Mouse (Mus musculus) limb, embryonic 15.5 days (tissue): ENCODE results near the gene Ap5b1. TPM values are rescaled to one million over a fixed set of nuclear protein-coding genes. Genes with fewer than 3 reads are reported as not detected.

Experiments used
- ATAC-seq: fragments of 200-750 bp; cut with Nextera tagmentation; 2 replicates; pipeline ENCODE4 v1.8.0; 2017; ENCODE audit warnings: low read depth, moderate TSS enrichment; ENCODE audit not compliant: insufficient number of reproducible peaks, low FRiP score, low TSS enrichment
- H3K27ac ChIP-seq: fragments of 300-500 bp; sonication (generic); 2 replicates; pipeline ENCODE4 v1.5.1; 2015; ENCODE audit warnings: moderate library complexity, mild to moderate bottlenecking, inconsistent platforms
- H3K27me3 ChIP-seq: fragments of 300-500 bp; sonication (generic); 2 replicates; pipeline ENCODE4 v1.6.1; 2015; ENCODE audit warnings: inconsistent platforms
- H3K36me3 ChIP-seq: fragments of 300-500 bp; sonication (generic); 2 replicates; pipeline ENCODE4 v1.6.1; 2015; ENCODE audit warnings: inconsistent platforms
- H3K4me1 ChIP-seq: fragments of 300-500 bp; sonication (generic); 2 replicates; pipeline ENCODE4 v1.6.1; 2015; ENCODE audit warnings: inconsistent platforms
- H3K4me2 ChIP-seq: fragments of 300-500 bp; sonication (generic); 2 replicates; pipeline ENCODE4 v1.6.1; 2015; ENCODE audit warnings: mild to moderate bottlenecking, inconsistent platforms
- H3K4me3 ChIP-seq: fragments of 300-500 bp; sonication (generic); 2 replicates; pipeline ENCODE4 v1.5.1; 2015; ENCODE audit warnings: mild to moderate bottlenecking, inconsistent platforms
- H3K9ac ChIP-seq: fragments of 300-500 bp; sonication (generic); 2 replicates; pipeline ENCODE4 v1.6.1; 2015; ENCODE audit warnings: inconsistent platforms
- H3K9me3 ChIP-seq: fragments of 300-500 bp; sonication (generic); 2 replicates; pipeline ENCODE4 v1.6.1; 2016; ENCODE audit warnings: inconsistent platforms
- WGBS: fragments of 180-500 bp; shearing (Covaris S2); methylation state at CpG from one replicate; pipeline ENCODE4 v1.1.7; 2015; 5-methylcytosine and 5-hydroxymethylcytosine counted together
- polyA plus RNA-seq: library from polyadenylated mRNA; unstranded; fragments of >200 nt; fragmentation: Nextera tagmentation; extraction: Ambion mirVana; gene quantifications from 2 replicates; pipeline ENCODE4 v1.2.1, GENCODE M21; 2015

The Ap5b1 gene
- polyA plus RNA-seq, 1 experiment from 2014 or later = 4.4 TPM

- 52% methylated on average over 2 of the region's 2 CpGs for WGBS
Observed at GRCm38 (mm10) chr19:5614953-5615352, 47.1 kb downstream of the Ap5b1 start.

GRCm38 (mm10) chr19:5620007-5620406 lies 52.2 kb downstream of the Ap5b1 start:
- H3K9me3 ChIP-seq = no peaks in the 10 kb centered on the region
- no peak overlapping the region for H3K4me2 ChIP-seq
- WGBS = 77% methylated on average over 4 of the region's 4 CpGs
- H3K4me3 ChIP-seq = no peak overlapping the region
- no peaks in the 10 kb centered on the region for H3K36me3 ChIP-seq
- ATAC-seq = no peak
- no peak overlapping the region for H3K27ac ChIP-seq
- no peak overlapping the region for H3K9ac ChIP-seq
- H3K4me1 ChIP-seq = no peaks in the 10 kb centered on the region
- H3K27me3 ChIP-seq = no peaks in the 10 kb centered on the region

More at GRCm38 (mm10) chr19:5614953-5615352, 47.1 kb downstream of the Ap5b1 start:
- H3K9ac ChIP-seq = no peak overlapping the region
- H3K36me3 ChIP-seq = no peaks in the 10 kb centered on the region
- H3K4me2 ChIP-seq = no peak overlapping the region
- H3K27ac ChIP-seq = no peak overlapping the region
- no peak for ATAC-seq
- H3K4me3 ChIP-seq = no peak overlapping the region
- H3K4me1 ChIP-seq = peaks cover 6% of the 10 kb centered on the region
- H3K27me3 ChIP-seq = no peaks in the 10 kb centered on the region
- no peaks in the 10 kb centered on the region for H3K9me3 ChIP-seq

Other genes starting within 250 kb of the Ap5b1 start
- not detected in 2 replicates for gene Catsper1, start 232.3 kb upstream of the Ap5b1 start, polyA plus RNA-seq
- gene Cst6, start 218.5 kb upstream of the Ap5b1 start, polyA plus RNA-seq = 40.0 and 50.9 TPM in 2 replicates
- 57.3 and 60.1 TPM in 2 replicates for gene Eif1ad, start 201.3 kb upstream of the Ap5b1 start, polyA plus RNA-seq
- gene Banf1, start 200.9 kb upstream of the Ap5b1 start, polyA plus RNA-seq = 372 and 374 TPM in 2 replicates
- 67.0 and 72.1 TPM in 2 replicates for gene Sart1, start 179.3 kb upstream of the Ap5b1 start, polyA plus RNA-seq
- 0.42 TPM in 1 of 2 replicates, not detected in the other for gene Tsga10ip, start 165.5 kb upstream of the Ap5b1 start, polyA plus RNA-seq
- 254 and 257 TPM in 2 replicates for gene Drap1, start 143.0 kb upstream of the Ap5b1 start, polyA plus RNA-seq
- 68.6 and 69.9 TPM in 2 replicates for gene AI837181, start 142.9 kb upstream of the Ap5b1 start, polyA plus RNA-seq
- not detected in 2 replicates for gene Fosl1, start 120.5 kb upstream of the Ap5b1 start, polyA plus RNA-seq
- 6.6 and 6.9 TPM in 2 replicates for gene Ccdc85b, start 110.1 kb upstream of the Ap5b1 start, polyA plus RNA-seq
- 99.3 and 105 TPM in 2 replicates for gene Fibp, start 107.4 kb upstream of the Ap5b1 start, polyA plus RNA-seq
- 0.82 and 1.7 TPM in 2 replicates for gene Ctsw, start 99.5 kb upstream of the Ap5b1 start, polyA plus RNA-seq
- 221 and 223 TPM in 2 replicates for gene Efemp2, start 94.1 kb upstream of the Ap5b1 start, polyA plus RNA-seq
- 35.5 and 36.6 TPM in 2 replicates for gene Mus81, start 79.6 kb upstream of the Ap5b1 start, polyA plus RNA-seq
- gene Cfl1, start 77.6 kb upstream of the Ap5b1 start, polyA plus RNA-seq = 2,209 and 2,356 TPM in 2 replicates
- gene 1700020D05Rik, start 64.2 kb upstream of the Ap5b1 start, polyA plus RNA-seq = not detected in 2 replicates
- 9.4 and 10.3 TPM in 2 replicates for gene Snx32, start 57.5 kb upstream of the Ap5b1 start, polyA plus RNA-seq
- gene Ovol1, start 7.4 kb upstream of the Ap5b1 start, polyA plus RNA-seq = 30.1 and 30.3 TPM in 2 replicates
- gene Rnaseh2c, start 33.8 kb downstream of the Ap5b1 start, polyA plus RNA-seq = 115 and 116 TPM in 2 replicates
- 43.3 and 48.7 TPM in 2 replicates for gene Kat5, start 42.2 kb downstream of the Ap5b1 start, polyA plus RNA-seq
- 57.3 and 62.0 TPM in 2 replicates for gene Rela, start 69.5 kb downstream of the Ap5b1 start, polyA plus RNA-seq
- gene Sipa1, start 95.7 kb downstream of the Ap5b1 start, polyA plus RNA-seq = 31.1 and 31.2 TPM in 2 replicates
- gene Map3k11, start 120.7 kb downstream of the Ap5b1 start, polyA plus RNA-seq = 22.7 and 24.9 TPM in 2 replicates
- gene Pcnx3, start 120.9 kb downstream of the Ap5b1 start, polyA plus RNA-seq = 18.5 and 20.9 TPM in 2 replicates
- gene Kcnk7, start 136.3 kb downstream of the Ap5b1 start, polyA plus RNA-seq = 3.1 and 4.4 TPM in 2 replicates
- 28.9 and 48.5 TPM in 2 replicates for gene Ehbp1l1, start 158.3 kb downstream of the Ap5b1 start, polyA plus RNA-seq
- 101 and 107 TPM in 2 replicates for gene Fam89b, start 161.6 kb downstream of the Ap5b1 start, polyA plus RNA-seq
- 59.4 and 64.3 TPM in 2 replicates for gene Ltbp3, start 172.9 kb downstream of the Ap5b1 start, polyA plus RNA-seq
- 81.6 and 85.1 TPM in 2 replicates for gene Scyl1, start 203.4 kb downstream of the Ap5b1 start, polyA plus RNA-seq